Mouse (Mus musculus): ENCODE measurements around the gene Gak.

Gene Gak

GRCm38 (mm10) chr5:108599923-108600322 lies 29.6 kb downstream of the Gak start:
- no peak for DNase-seq (ENCODE audit: low read depth, low spot score)

GRCm38 (mm10) chr5:108581361-108581891 lies 48.1 kb downstream of the Gak start:
- no peak for DNase-seq (ENCODE audit: low read depth, low spot score)

- no peak for DNase-seq (ENCODE audit: low read depth, low spot score)
These were observed 56.5 kb downstream of the Gak start for GRCm38 (mm10) chr5:108573054-108573453.

GRCm38 (mm10) chr5:108570991-108571390 lies 58.6 kb downstream of the Gak start:
- no peak for DNase-seq (ENCODE audit: low read depth, low spot score)

- no peak for DNase-seq (ENCODE audit: low read depth, low spot score)
These were observed 62.5 kb downstream of the Gak start for GRCm38 (mm10) chr5:108567104-108567503.

- DNase-seq (ENCODE audit: low read depth, low spot score): no peak
These were observed 63.0 kb downstream of the Gak start for GRCm38 (mm10) chr5:108566523-108566922.

GRCm38 (mm10) chr5:108565381-108565780 lies 64.2 kb downstream of the Gak start:
- DNase-seq (ENCODE audit: low read depth, low spot score): no peak

- DNase-seq (ENCODE audit: low read depth, low spot score): no peak
These were observed 65.2 kb downstream of the Gak start for GRCm38 (mm10) chr5:108564346-108564745.

GRCm38 (mm10) chr5:108562483-108562882 lies 67.1 kb downstream of the Gak start:
- DNase-seq (ENCODE audit: low read depth, low spot score): no peak

GRCm38 (mm10) chr5:108556986-108557385 lies 72.6 kb downstream of the Gak start:
- DNase-seq (ENCODE audit: low read depth, low spot score): no peak

- DNase-seq (ENCODE audit: low read depth, low spot score): no peak
These were observed 75.5 kb downstream of the Gak start for GRCm38 (mm10) chr5:108554041-108554440.

- DNase-seq (ENCODE audit: low read depth, low spot score): no peak
These were observed 79.4 kb downstream of the Gak start for GRCm38 (mm10) chr5:108550207-108550594.

- DNase-seq (ENCODE audit: low read depth, low spot score): peak; percentile 35
These were observed 79.9 kb downstream of the Gak start, which contains the start of gene Cplx1 for GRCm38 (mm10) chr5:108549489-108550206. Gene Cplx1 (minus strand): TSS chr5:108550024.

- DNase-seq (ENCODE audit: low read depth, low spot score): no peak
These were observed 80.4 kb downstream of the Gak start for GRCm38 (mm10) chr5:108549137-108549488.

GRCm38 (mm10) chr5:108547636-108548035 lies 81.9 kb downstream of the Gak start:
- no peak for DNase-seq (ENCODE audit: low read depth, low spot score)

- DNase-seq (ENCODE audit: low read depth, low spot score): no peak
These were observed 85.9 kb downstream of the Gak start for GRCm38 (mm10) chr5:108543516-108544291.

GRCm38 (mm10) chr5:108534188-108534587 lies 95.4 kb downstream of the Gak start:
- no peak for DNase-seq (ENCODE audit: low read depth, low spot score)

- no peak for DNase-seq (ENCODE audit: low read depth, low spot score)
These were observed 107.0 kb downstream of the Gak start for GRCm38 (mm10) chr5:108522597-108522996.

- DNase-seq (ENCODE audit: low read depth, low spot score): no peak
These were observed 107.7 kb downstream of the Gak start for GRCm38 (mm10) chr5:108521896-108522295.

- DNase-seq (ENCODE audit: low read depth, low spot score): no peak
These were observed 108.5 kb downstream of the Gak start for GRCm38 (mm10) chr5:108521016-108521415.

- no peak for DNase-seq (ENCODE audit: low read depth, low spot score)
These were observed 109.4 kb downstream of the Gak start for GRCm38 (mm10) chr5:108520153-108520552.

Measured in retina, postnatal 7 days (tissue).